Mouse (Mus musculus): ENCODE measurements around the gene Cxcl9.
A peak's percentile ranks its signal among the peaks of the same experiment; 100 is the strongest.

The Cxcl9 gene

GRCm38 (mm10) chr5:92282571-92282970 is 45.3 kb downstream of the Cxcl9 start:
- DNase-seq (ENCODE audit: low read depth, low spot score): no peak

DNA sequence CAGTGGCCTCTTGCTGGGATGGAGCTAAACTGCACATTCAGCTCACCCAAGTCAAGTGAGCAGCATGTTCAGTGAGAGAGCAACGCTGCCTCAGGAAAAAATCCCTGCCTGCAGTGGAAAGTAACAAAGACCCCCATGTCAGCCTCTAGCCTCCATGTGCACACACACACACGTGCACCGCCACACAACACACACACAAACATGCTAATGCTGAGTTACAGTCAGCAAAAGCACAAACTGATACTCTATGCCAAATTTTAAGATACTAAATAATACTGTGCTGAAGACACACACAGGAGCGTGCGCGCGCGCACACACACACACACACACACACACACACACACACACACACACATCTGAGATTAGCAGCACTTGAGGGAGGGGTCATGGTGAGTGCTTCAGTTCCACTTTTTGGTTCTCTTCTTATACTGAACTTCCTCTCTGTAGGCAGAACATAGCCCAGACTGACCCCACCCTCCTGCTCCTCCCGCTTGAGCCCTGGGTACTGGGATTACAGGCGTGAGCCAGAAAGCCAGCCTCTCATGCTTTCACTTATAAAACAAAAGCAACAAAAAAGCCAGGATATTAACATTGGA is 48.8 kb downstream of the Cxcl9 start:
- DNase-seq (ENCODE audit: low read depth, low spot score): no peak

- DNase-seq (ENCODE audit: low read depth, low spot score): peak; percentile 78
These were observed 50.2 kb downstream of the Cxcl9 start, which contains the start of gene Naaa for GRCm38 (mm10) chr5:92277437-92278394. Gene Naaa, minus strand, starts transcription at chr5:92278170.
